Mouse (Mus musculus) adrenal gland, adult 2 months (tissue): ENCODE measurements around the gene Camkk2. TPM values are rescaled to one million over a fixed set of nuclear protein-coding genes. Genes with fewer than 3 reads are reported as not detected.

Source experiments
- DNase-seq: peaks from one replicate; pipeline ENCODE4 v3.0.0; 2021
- microRNA-seq, 2 experiments: library from miRNA; unstranded; fragments of <30 nt; microRNA quantifications; one replicate each; pipeline ENCODE4 v1.2.0; 2021
- polyA plus RNA-seq: library from polyadenylated mRNA; depleted of rRNA; stranded (reverse); fragments of >200 nt; gene quantifications from 2 replicates; pipeline ENCODE4 v1.2.3, GENCODE M21; 2012; rRNA removed
- total RNA-seq, 2 experiments: library from RNA; stranded (reverse); gene quantifications; 2 replicates each; pipeline ENCODE4 v1.2.3; 2021

The Camkk2 gene
- total and polyA plus RNA-seq, 3 experiments = 34.2 to 55.5 (median 42.3) TPM

GRCm38 (mm10) chr5:122698701-122699060 is 80.5 kb downstream of the Camkk2 start:
- no peak for DNase-seq

DNA sequence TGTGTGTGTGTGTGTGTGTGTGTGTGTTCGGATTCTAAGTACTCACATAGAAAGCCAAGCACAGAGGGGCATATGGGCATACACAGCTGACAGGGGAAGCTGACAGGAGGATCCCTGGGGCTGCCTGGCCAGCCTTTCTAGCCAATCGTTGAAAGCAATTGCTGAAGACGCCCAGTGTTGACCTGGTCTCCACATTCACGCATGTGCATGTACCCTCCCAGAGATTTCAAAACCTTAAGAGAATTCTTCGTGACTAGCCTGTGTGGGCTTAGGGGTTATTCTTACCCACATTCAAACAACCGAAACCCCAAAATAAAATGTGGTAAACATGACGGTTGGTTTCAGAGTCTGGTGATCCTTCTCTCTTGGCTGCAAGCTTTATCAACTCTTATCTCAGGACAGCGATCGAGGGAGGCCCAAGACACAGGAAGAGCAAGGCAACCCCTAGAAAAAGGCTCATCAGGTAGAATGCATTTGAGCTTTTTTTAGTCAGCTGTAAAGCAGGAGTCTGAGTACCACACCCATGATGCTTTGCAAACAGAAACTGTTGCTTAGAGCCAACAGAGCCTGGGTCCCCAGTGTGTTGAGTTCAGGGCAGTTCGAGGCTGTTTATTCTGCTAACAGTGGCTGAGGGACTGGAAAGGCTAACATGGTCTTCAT is 81.0 kb downstream of the Camkk2 start:
- DNase-seq = no peak

DNA sequence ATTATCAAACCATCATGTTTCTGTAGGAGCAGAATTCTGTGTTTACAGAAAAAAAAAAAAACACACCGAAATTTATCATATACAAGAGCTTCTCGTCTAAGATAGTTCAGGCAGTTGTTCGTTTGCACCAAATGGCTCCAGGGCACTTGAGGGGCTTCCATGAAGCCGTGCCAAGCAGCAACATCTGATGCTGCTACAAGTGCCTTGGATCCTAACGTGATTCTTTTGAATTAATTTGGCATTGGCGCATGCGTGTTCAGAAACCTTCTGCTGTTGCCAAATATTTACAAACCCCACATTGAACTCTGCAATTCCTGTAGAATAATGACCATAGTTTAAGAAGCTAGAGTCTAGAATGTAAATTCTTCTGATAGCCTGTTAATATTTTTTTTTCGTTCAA is 83.7 kb downstream of the Camkk2 start:
- no peak for DNase-seq

GRCm38 (mm10) chr5:122693431-122694207 is 85.6 kb downstream of the Camkk2 start:
- peak; percentile 66 for DNase-seq

GRCm38 (mm10) chr5:122690486-122690885 is 88.7 kb downstream of the Camkk2 start:
- no peak for DNase-seq

GRCm38 (mm10) chr5:122689153-122689552 is 90.1 kb downstream of the Camkk2 start:
- no peak for DNase-seq

DNA sequence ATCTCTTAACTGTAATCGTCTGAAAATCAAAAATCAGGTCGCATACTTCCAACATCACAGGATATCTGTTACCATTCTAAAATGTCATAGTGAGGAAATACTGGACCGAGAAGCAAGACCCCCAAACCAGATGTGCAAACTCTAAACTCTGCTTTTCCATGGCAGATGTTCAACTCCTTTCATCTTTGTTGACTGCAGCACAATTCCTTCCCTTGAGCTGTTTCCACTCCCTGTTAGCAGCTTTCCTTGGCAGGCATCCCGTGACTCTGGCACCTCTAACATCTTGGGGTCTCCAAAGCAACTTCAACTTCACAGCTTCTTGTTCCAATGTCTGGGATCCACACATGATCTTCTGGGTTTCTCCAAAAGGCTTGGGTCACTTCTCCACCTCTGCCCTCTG is 91.8 kb downstream of the Camkk2 start:
- DNase-seq = no peak

DNA sequence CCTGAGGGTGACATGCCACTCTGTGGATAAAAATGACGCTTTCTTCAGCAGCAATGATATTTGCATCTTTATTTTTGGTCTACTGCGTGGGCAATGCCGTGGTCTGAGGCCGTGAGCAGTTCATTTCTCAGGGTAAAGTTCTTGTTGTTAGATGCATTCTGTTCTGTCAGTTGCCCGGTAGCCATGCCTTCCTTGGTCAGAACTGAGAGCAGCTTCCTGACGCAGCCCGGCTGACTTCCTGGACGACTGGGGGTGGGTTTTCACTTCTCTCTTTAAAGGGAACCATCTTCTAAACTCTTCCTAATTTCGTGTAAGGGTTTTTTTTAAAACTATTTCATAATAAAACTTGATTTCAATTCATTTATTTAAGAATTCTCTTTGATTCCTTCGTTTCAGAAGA is 95.3 kb downstream of the Camkk2 start:
- DNase-seq = no peak

GRCm38 (mm10) chr5:122681276-122681675 is 97.9 kb downstream of the Camkk2 start:
- DNase-seq = no peak

Small RNA genes within 50 kb of the gene (microRNA-seq; reads per million reads assigned to microRNA genes)
- 0 to 0.22 reads per million in 2 experiments for gene Mir8115

Other genes starting within 250 kb of the Camkk2 start
- 10 to 100 TPM in 1 of 2 experiments, 1 to 10 TPM in 1; 6.5 to 15.7 TPM for gene Ift81, start 164.9 kb downstream of the Camkk2 start, total RNA-seq
- gene Ift81, start 164.9 kb downstream of the Camkk2 start, polyA plus RNA-seq = 1.4 and 2.2 TPM in 2 replicates
- 1 to 10 TPM; 3.0 to 3.3 TPM for gene P2rx7, start 135.5 kb downstream of the Camkk2 start, total RNA-seq
- 3.1 and 5.3 TPM in 2 replicates for gene P2rx7, start 135.5 kb downstream of the Camkk2 start, polyA plus RNA-seq
- gene P2rx4, start 71.9 kb downstream of the Camkk2 start, total RNA-seq = 10 to 100 TPM; 35.2 to 46.2 TPM
- 30.3 and 42.5 TPM in 2 replicates for gene P2rx4, start 71.9 kb downstream of the Camkk2 start, polyA plus RNA-seq
- gene Anapc5, start 41.9 kb upstream of the Camkk2 start, total RNA-seq = 100 to 1,000 TPM; 152 to 154 TPM
- 124 and 148 TPM in 2 replicates for gene Anapc5, start 41.9 kb upstream of the Camkk2 start, polyA plus RNA-seq
- 10 to 100 TPM; 17.9 to 33.8 TPM for gene Rnf34, start 70.6 kb upstream of the Camkk2 start, total RNA-seq
- 3.7 and 4.4 TPM in 2 replicates for gene Rnf34, start 70.6 kb upstream of the Camkk2 start, polyA plus RNA-seq
- gene Kdm2b, start 210.4 kb upstream of the Camkk2 start, total RNA-seq = 10 to 100 TPM; 13.5 to 15.0 TPM
- 11.7 and 12.5 TPM in 2 replicates for gene Kdm2b, start 210.4 kb upstream of the Camkk2 start, polyA plus RNA-seq
- gene Orai1, start 235.7 kb upstream of the Camkk2 start, total RNA-seq = 10 to 100 TPM in 1 of 2 experiments, 1 to 10 TPM in 1; 9.8 to 13.6 TPM
- gene Orai1, start 235.7 kb upstream of the Camkk2 start, polyA plus RNA-seq = 56.8 and 67.8 TPM in 2 replicates